Mouse (Mus musculus): ENCODE measurements around the gene Cnga2. TPM values are rescaled to one million over a fixed set of nuclear protein-coding genes. Genes with fewer than 3 reads are reported as not detected.

Gene Cnga2
- polyA plus RNA-seq, 1 experiment: not detected

DNA sequence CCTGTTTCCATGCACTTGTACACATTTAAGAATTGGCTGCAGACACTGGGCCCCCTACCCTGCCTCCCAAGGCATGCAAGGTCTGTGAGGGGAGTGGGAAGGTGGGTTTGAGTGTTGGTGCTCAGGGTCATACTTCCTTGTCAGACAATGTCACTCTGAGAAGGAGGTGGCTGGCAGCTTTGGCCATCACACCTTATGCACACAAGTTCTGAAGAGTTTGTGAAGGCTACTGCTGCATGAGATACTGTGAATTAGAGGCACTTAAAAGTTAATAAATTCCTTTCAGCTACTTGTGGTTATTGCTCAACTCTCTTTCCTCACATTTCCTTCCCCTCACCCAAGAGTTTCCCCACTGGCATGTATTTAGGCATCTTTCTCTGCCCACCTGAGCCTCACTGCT, 18.3 kb downstream of the Cnga2 start:
- Histone ChIP-seq H3K4me1 (ENCODE audit: control insufficient read depth, insufficient read depth, low read length) (no peaks in the 10 kb centered on the region), H3K4me3 (ENCODE audit: insufficient read depth, low read depth, low read length) (no peak overlapping the region), H3K36me3 (ENCODE audit: control insufficient read depth, insufficient read depth, low read length) (no peaks in the 10 kb centered on the region), H3K27me3 (replicated peaks; ENCODE audit: control insufficient read depth, insufficient read depth, low read length) (no peaks in the 10 kb centered on the region), H3K27ac (ENCODE audit: insufficient read depth, low read depth, low read length) (no peak overlapping the region)
- TF ChIP-seq CTCF (conservative IDR thresholded peaks at IDR 0.05; ENCODE audit: insufficient read depth, insufficient read length, low read depth, low read length): no peak
- TF ChIP-seq POLR2A (IDR thresholded peaks at IDR 0.05; ENCODE audit: low read depth, low read length): no peak
- DNase-seq: no peak

GRCm38 (mm10) chrX:72012236-72012635, 20.6 kb downstream of the Cnga2 start:
- Histone ChIP-seq H3K27ac (ENCODE audit: insufficient read depth, low read depth, low read length) (no peak overlapping the region), H3K4me1 (ENCODE audit: control insufficient read depth, insufficient read depth, low read length) (no peaks in the 10 kb centered on the region), H3K4me3 (ENCODE audit: insufficient read depth, low read depth, low read length) (no peak overlapping the region), H3K36me3 (ENCODE audit: control insufficient read depth, insufficient read depth, low read length) (no peaks in the 10 kb centered on the region), H3K27me3 (replicated peaks; ENCODE audit: control insufficient read depth, insufficient read depth, low read length) (no peaks in the 10 kb centered on the region)
- WGBS: 49% methylated on average over 9 of the region's 9 CpGs
- TF ChIP-seq CTCF (conservative IDR thresholded peaks at IDR 0.05; ENCODE audit: insufficient read depth, insufficient read length, low read depth, low read length): no peak
- no peak for TF ChIP-seq POLR2A (IDR thresholded peaks at IDR 0.05; ENCODE audit: low read depth, low read length)
- DNase-seq: peak; percentile 6

DNA sequence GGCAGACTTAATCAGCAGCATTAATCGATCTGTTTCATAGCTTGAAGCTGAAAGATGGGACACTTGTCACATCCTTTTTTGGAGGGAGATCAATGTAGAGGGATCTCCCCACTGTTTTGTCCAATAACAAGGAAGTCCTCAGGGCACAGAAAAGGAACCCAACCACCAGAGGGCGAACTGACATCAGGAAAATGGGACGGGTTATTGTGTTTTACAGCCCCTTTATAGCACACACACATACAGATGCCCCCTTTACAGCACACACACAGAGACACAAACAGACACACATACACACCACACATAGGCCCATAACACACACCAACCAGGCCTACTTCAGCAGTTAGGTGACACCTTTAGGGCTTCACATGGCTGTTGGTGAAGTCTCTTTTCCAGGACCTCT, 21.2 kb downstream of the Cnga2 start:
- no peaks in the 10 kb centered on the region for H3K27me3 ChIP-seq (replicated peaks; ENCODE audit: control insufficient read depth, insufficient read depth, low read length)
- H3K36me3 ChIP-seq (ENCODE audit: control insufficient read depth, insufficient read depth, low read length): no peaks in the 10 kb centered on the region
- H3K4me1 ChIP-seq (ENCODE audit: control insufficient read depth, insufficient read depth, low read length): no peaks in the 10 kb centered on the region
- WGBS: 23% methylated on average over 3 of the region's 3 CpGs
- no peak overlapping the region for H3K27ac ChIP-seq (ENCODE audit: insufficient read depth, low read depth, low read length)
- TF ChIP-seq POLR2A (IDR thresholded peaks at IDR 0.05; ENCODE audit: low read depth, low read length) (no peak), CTCF (conservative IDR thresholded peaks at IDR 0.05; ENCODE audit: insufficient read depth, insufficient read length, low read depth, low read length) (peak; percentile 40)
- DNase-seq: peak; percentile 14
- no peak overlapping the region for H3K4me3 ChIP-seq (ENCODE audit: insufficient read depth, low read depth, low read length)

GRCm38 (mm10) chrX:72022241-72022640, 30.6 kb downstream of the Cnga2 start:
- no peak overlapping the region for H3K4me3 ChIP-seq (ENCODE audit: insufficient read depth, low read depth, low read length)
- no peaks in the 10 kb centered on the region for H3K4me1 ChIP-seq (ENCODE audit: control insufficient read depth, insufficient read depth, low read length)
- WGBS: 76% methylated on average over 1 of the region's 1 CpGs
- no peak overlapping the region for H3K27ac ChIP-seq (ENCODE audit: insufficient read depth, low read depth, low read length)
- DNase-seq: no peak
- no peaks in the 10 kb centered on the region for H3K36me3 ChIP-seq (ENCODE audit: control insufficient read depth, insufficient read depth, low read length)
- no peak for TF ChIP-seq POLR2A (IDR thresholded peaks at IDR 0.05; ENCODE audit: low read depth, low read length)
- no peak for TF ChIP-seq CTCF (conservative IDR thresholded peaks at IDR 0.05; ENCODE audit: insufficient read depth, insufficient read length, low read depth, low read length)
- H3K27me3 ChIP-seq (replicated peaks; ENCODE audit: control insufficient read depth, insufficient read depth, low read length): no peaks in the 10 kb centered on the region

DNA sequence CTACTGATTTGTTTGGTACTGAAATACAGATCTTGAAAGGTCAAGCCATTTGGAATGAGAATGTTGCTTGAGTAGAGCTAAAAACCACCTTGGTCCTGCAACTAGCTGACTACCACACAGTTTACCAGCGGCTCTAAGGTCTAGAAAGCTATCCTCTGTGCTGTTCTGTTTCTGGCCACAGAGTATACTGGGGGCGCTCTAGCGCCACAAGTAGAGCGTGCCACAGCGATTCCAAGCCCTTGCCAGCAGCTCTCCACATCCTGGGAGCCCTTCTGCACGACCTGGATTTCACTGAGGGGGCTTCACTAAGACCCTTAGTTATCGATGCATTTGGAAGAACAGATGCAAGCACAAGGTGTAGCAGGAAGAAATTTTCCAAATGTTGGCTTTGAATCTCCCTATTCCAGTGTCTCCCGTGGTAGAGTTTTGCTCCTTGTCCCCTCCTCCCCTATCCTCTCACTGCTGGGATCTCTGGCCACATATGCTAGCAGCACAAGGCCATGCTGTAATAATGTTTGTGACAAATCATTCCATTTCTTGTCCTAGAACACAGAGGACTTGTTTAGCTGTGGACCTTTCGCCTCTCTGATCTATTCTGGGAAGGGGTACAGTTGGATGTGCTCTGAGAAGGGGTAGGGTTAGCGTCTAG, 31.2 kb downstream of the Cnga2 start:
- no peak overlapping the region for H3K27ac ChIP-seq (ENCODE audit: insufficient read depth, low read depth, low read length)
- H3K27me3 ChIP-seq (replicated peaks; ENCODE audit: control insufficient read depth, insufficient read depth, low read length): no peaks in the 10 kb centered on the region
- no peaks in the 10 kb centered on the region for H3K4me1 ChIP-seq (ENCODE audit: control insufficient read depth, insufficient read depth, low read length)
- 36% methylated on average over 10 of the region's 10 CpGs for WGBS
- TF ChIP-seq POLR2A (IDR thresholded peaks at IDR 0.05; ENCODE audit: low read depth, low read length) (no peak), CTCF (conservative IDR thresholded peaks at IDR 0.05; ENCODE audit: insufficient read depth, insufficient read length, low read depth, low read length) (peak; percentile 42)
- DNase-seq: peak; percentile 7
- no peak overlapping the region for H3K4me3 ChIP-seq (ENCODE audit: insufficient read depth, low read depth, low read length)
- H3K36me3 ChIP-seq (ENCODE audit: control insufficient read depth, insufficient read depth, low read length): no peaks in the 10 kb centered on the region

GRCm38 (mm10) chrX:72023542-72023941, 31.9 kb downstream of the Cnga2 start:
- no peak for TF ChIP-seq POLR2A (IDR thresholded peaks at IDR 0.05; ENCODE audit: low read depth, low read length)
- no peak for TF ChIP-seq CTCF (conservative IDR thresholded peaks at IDR 0.05; ENCODE audit: insufficient read depth, insufficient read length, low read depth, low read length)
- no peaks in the 10 kb centered on the region for H3K4me1 ChIP-seq (ENCODE audit: control insufficient read depth, insufficient read depth, low read length)
- H3K27me3 ChIP-seq (replicated peaks; ENCODE audit: control insufficient read depth, insufficient read depth, low read length): no peaks in the 10 kb centered on the region
- no peak overlapping the region for H3K4me3 ChIP-seq (ENCODE audit: insufficient read depth, low read depth, low read length)
- WGBS: 81% methylated on average over 3 of the region's 3 CpGs
- H3K36me3 ChIP-seq (ENCODE audit: control insufficient read depth, insufficient read depth, low read length): no peaks in the 10 kb centered on the region
- DNase-seq: no peak
- H3K27ac ChIP-seq (ENCODE audit: insufficient read depth, low read depth, low read length): no peak overlapping the region

- Histone ChIP-seq H3K4me3 (ENCODE audit: insufficient read depth, low read depth, low read length) (no peak overlapping the region), H3K27ac (ENCODE audit: insufficient read depth, low read depth, low read length) (no peak overlapping the region), H3K27me3 (replicated peaks; ENCODE audit: control insufficient read depth, insufficient read depth, low read length) (no peaks in the 10 kb centered on the region), H3K36me3 (ENCODE audit: control insufficient read depth, insufficient read depth, low read length) (no peaks in the 10 kb centered on the region), H3K4me1 (ENCODE audit: control insufficient read depth, insufficient read depth, low read length) (no peaks in the 10 kb centered on the region)
- 60% methylated on average over 3 of the region's 3 CpGs for WGBS
- no peak for DNase-seq
- no peak for TF ChIP-seq POLR2A (IDR thresholded peaks at IDR 0.05; ENCODE audit: low read depth, low read length)
- TF ChIP-seq CTCF (conservative IDR thresholded peaks at IDR 0.05; ENCODE audit: insufficient read depth, insufficient read length, low read depth, low read length): no peak
These were observed 52.4 kb downstream of the Cnga2 start for GRCm38 (mm10) chrX:72044056-72044455.

All from kidney, adult 2 months (tissue).